Mouse (Mus musculus) mouse embryonic stem cell (cell line): ENCODE data around the gene Cenpb.
"Not testable (repeated sequence)": the region's sequence is repeated elsewhere in the genome, so short reads cannot be mapped to it uniquely, and the experiment has no call there.

Experiments used
- in situ Hi-C, 2 experiments: fragments of 300-500 bp; cut with MboI; formaldehyde crosslinking; loops; 1 replicate in 1 of 2; 3 replicates in 1 of 2; pipeline ENCODE4 v1.14.3; 2019 to 2020; ENCODE audit warnings: low sequenced_read_pairs in 2 of 2, low pct_unique_long_range_greater_than_20kb in 1 of 2, mixed read lengths in 1 of 2; ENCODE audit not compliant: unreplicated experiment in 1 of 2

The Cenpb gene

GRCm38 (mm10) chr2:131179990-131180587, at the start of gene Cenpb:
TSS of gene Cenpb (minus strand) at chr2:131180067.
- in situ Hi-C loops = no loop called here

GRCm38 (mm10) chr2:131227243-131227642, 47.4 kb upstream of the Cenpb start:
- in situ Hi-C loops = no loop called here

GRCm38 (mm10) chr2:131226669-131227068, 46.8 kb upstream of the Cenpb start:
- in situ Hi-C loops = not testable (repeated sequence)

DNA sequence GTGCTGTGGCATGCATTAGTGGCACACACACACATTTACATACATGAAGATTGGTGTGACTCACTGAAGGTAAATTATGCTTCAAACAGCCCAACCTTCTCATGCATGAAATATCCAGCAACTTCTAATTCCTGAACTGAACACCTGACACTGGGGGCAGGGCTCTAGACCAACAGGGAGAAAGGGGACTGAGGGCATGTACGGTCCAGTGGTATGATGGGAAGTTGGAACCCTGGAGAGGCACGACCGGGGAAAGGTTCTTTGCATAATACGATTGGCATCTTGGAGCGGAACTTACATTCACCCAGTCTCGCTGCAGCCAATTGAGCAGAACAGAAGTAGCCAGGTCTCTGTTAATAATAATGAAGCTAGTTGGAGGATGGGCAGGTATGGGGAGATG, 45.3 kb upstream of the Cenpb start:
- in situ Hi-C loops = no loop called here

- in situ Hi-C loops = no loop called here
These were observed 43.7 kb upstream of the Cenpb start for GRCm38 (mm10) chr2:131223569-131223968.

- in situ Hi-C loops = no loop called here
These were observed 42.7 kb upstream of the Cenpb start for GRCm38 (mm10) chr2:131222562-131222961.

- in situ Hi-C loops = no loop called here
These were observed 42.1 kb upstream of the Cenpb start for GRCm38 (mm10) chr2:131221853-131222515.

DNA sequence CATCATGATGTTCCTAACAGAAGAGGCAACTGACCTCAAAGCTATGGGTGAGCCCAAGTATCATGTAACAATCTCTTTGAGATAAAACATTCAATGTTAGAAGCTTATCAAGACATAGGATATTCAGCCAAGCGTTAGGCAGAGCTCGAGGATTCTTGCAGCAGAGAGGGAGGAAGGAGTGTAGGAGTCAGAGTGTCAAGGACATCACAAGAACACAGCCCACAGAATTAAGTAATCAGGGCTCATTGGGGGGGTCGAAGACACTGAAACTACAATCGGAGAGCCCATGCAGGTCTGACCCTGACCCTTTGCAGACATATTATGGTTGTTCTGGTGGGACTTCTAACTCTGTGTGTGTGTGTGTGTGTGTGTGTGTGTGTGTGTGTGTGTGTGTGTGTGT, 40.2 kb upstream of the Cenpb start:
- in situ Hi-C loops = no loop called here

DNA sequence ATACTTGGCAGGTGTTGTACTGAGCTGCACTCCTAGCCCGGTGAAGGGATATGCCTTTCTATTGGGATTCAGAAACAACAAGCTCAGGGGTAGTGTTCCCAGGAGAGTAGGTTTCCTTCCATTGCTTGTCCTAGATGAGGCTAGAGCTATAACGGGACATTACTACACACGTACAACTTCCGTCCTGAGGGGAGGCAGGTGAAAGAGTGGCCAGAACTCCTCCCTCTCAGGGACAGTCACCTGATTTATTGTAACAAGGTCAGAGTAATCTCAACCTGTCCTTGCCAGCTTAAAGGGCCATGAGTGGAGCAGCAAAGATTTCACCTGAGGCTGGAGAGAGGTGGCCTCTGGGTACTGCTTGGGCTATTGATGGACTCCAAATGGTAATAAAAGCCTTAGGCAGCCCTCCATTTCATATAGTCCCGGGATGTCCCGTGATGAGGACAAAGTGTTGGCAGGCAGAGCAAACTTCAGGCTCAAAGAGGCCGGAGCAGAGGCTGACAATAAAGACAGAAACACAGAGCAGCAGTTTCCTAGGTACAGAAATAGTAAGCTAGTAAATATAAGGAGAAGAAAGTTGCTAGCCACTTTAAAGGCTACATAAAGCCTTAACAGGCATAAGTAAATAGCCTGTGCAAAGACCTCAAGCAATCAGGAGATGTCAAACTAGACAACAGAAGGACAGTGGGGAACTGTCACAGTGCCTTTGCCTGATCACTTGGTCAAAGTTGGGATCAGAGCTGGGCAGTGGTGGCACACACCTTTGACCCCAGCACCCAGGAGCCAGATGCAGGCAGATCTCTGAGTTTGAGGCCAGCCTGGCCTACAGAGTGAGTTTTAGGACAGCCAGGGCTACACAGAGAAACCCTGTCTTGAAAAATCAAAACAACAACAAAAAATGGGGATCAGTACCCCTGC, 36.3 kb upstream of the Cenpb start:
- in situ Hi-C loops = no loop called here

DNA sequence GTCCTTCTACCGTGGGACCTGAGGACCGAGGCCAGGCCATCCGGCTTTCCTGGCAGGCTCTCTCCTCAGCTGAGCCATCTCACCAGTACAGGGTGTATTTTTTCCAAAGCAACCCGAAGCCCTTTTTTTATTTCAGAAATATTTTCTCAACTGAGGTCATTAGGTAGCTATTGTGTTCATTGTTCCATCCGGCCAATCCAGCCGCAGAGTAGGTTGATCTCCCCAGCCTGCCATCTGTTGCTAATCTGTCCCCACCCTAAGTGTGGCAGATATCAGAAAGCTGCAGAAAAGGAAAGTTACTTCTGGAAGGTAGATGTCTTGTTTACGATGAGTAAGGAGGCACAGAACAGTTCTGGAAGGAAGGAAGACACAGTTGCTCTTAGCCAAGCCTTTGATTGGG, 33.9 kb upstream of the Cenpb start:
- in situ Hi-C loops = no loop called here

- in situ Hi-C loops = no loop called here
These were observed 31.3 kb upstream of the Cenpb start for GRCm38 (mm10) chr2:131211026-131211615.

- in situ Hi-C loops = no loop called here
These were observed 30.3 kb upstream of the Cenpb start for GRCm38 (mm10) chr2:131209969-131210792.

DNA sequence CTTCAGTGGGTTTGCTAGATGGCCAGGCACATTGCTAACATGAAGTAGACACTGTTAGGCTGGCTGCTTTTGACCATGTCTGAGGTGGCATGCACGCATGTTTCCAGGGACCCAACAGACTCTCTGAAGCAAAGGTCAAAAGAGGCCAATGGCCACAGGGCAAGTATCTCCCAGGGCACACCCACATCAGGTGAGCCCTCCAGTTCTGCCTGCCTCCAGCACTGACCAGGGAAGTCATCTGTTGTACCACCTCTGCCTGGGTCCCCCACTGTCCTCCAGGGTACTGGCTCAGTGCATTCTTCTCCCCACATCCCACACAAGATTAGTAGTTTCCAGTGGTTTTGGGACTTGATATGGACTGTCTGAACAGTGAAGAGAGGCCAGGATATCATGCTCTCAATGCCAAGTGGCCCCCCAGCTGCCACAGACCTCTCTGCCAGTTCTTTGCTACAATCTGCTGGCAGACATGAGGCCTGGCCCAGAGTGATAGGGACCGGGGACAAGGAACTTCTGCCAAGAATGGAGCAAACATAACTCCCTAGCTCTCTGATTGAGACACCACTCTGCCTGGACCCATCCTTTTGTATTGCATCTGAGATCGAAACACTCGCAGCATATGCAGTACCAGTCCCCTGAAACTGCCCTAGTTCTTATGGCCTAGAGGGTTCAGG, 29.4 kb upstream of the Cenpb start:
- in situ Hi-C loops = no loop called here

DNA sequence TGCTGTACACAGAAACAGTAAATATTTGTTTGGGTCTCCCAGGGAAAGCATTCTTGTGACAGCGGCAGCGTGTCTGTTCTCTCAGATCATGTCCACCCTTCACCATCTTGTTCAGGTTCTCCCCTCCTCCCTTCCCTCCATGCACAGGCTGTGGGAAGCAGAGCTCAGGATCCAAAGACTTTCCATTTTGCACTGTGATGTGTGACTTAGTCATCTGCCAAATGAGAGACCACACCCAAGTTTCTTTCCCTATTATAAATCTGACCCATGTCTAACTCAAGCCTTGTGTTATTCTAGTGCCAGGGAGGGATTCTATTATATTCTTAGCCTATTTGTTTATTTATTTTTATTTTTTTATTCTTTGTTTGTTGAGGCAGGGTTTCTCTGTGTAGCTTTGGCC, 28.5 kb upstream of the Cenpb start:
- in situ Hi-C loops = no loop called here

DNA sequence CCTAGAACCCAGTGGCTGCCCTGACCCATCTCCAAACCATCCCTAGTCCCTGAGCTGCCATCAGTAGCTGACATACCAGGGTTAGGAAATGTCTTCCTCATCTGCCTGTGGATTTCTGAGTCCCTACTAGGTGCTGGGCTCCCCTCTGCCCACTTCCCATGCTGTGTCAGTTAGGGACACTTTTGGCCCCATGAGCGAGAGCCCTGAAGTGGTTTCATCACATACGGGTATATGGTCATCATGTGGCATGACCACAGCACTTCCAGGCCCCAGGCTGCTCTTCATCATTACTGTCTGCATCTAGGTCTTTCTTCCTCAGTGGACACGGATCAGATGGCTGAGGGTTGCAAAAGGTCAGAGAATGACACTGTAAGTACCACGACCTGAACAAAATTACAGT, 26.9 kb upstream of the Cenpb start, which contains the start of gene Ap5s1:
TSS of gene Ap5s1 (plus strand) at position 301 of the 400 bp plus-strand sequence.
- in situ Hi-C loops = no loop called here

GRCm38 (mm10) chr2:131205521-131206182, 25.8 kb upstream of the Cenpb start:
- in situ Hi-C loops = no loop called here

DNA sequence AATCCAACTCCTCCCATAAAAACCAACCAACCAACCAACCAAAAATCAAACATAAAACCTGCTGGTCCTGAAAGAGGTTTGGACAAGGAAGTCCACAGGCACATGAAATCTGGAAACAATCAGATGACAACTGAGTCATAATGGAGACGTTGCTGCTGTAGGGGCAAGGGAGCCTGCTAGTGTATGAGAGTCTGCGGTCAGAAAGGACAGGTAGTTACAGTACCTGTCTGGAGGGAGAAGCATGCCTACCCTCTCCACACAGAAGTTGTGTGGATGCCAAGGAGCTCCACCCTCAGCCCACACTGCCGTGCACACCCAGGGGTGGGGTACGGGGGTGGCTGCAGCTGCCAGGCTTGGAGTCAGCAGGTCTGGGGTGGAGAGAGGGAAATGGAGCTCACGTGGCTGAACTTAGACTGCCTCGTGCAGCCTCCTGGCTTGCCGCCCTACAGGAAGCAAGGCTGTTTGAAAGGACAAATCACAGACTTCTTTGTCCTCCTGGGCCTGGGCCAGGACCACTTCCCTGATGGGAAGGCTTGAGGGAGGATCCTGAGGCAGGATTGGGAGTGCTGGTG, 24.6 kb upstream of the Cenpb start:
- in situ Hi-C loops = no loop called here
